Mouse (Mus musculus) liver, adult 10 weeks (tissue): ENCODE results near the gene Smim23. TPM values are rescaled to one million over a fixed set of nuclear protein-coding genes. Genes with fewer than 3 reads are reported as not detected.

Experiments used
- polyA plus RNA-seq: library from polyadenylated mRNA; stranded (reverse); fragments of 350-450 nt; fragmentation: Illumina TruSeq; extraction: RNeasy Lipid Tissue Mini Kit (QIAGEN cat#74804); gene quantifications from one replicate; pipeline ENCODE4 v1.2.3, GENCODE M21; 2014; ENCODE audit warnings: low read depth, low replicate concordance

Gene Smim23
- not detected for polyA plus RNA-seq

DNA sequence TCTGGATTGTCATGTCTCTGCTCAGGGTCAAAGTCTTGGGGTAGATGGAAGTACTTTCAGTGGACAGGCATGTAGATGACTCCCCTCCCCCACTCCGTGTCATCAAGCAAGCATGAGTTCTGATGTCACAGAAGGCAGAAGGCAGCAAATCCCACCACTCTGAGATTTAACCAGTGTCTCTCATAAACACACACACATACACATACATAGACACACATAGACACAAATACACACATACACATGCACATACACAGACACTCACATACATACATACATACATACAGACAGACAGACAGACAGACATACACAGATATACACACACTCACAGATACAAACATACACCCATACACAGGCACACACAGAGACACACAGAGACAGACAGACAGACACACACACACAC is at the start of gene Smim23:
Gene Smim23, minus strand, starts transcription at position 101 of the 400 bp plus-strand sequence.

Other genes with a start within 250 kb of the Smim23 start
- 32.1 TPM for gene Fbxw11, start 181.9 kb downstream of the Smim23 start, polyA plus RNA-seq